Mouse (Mus musculus) intestine, embryonic 16.5 days (tissue): ENCODE results near the gene Pyy. TPM values are rescaled to one million over a fixed set of nuclear protein-coding genes. Genes with fewer than 3 reads are reported as not detected.

ENCODE experiments used
- ATAC-seq: fragments of 200-750 bp; cut with Nextera tagmentation; 2 replicates; pipeline ENCODE4 v1.8.0; 2017; ENCODE audit warnings: moderate TSS enrichment, moderate library complexity
- H3K27ac ChIP-seq: fragments of 300-500 bp; sonication (generic); 2 replicates; pipeline ENCODE4 v1.5.1; 2014; ENCODE audit warnings: mild to moderate bottlenecking, low read length
- H3K27me3 ChIP-seq: fragments of 300-500 bp; sonication (generic); replicated peaks from 2 replicates; pipeline ENCODE4 v1.6.1; 2014; ENCODE audit warnings: low read length, control low read depth, mixed read lengths; ENCODE audit not compliant: control insufficient read depth, insufficient read depth
- H3K36me3 ChIP-seq: fragments of 300-500 bp; sonication (generic); 2 replicates; pipeline ENCODE4 v1.6.1; 2014; ENCODE audit warnings: low read length, control low read depth; ENCODE audit not compliant: control insufficient read depth, insufficient read depth
- H3K4me1 ChIP-seq: fragments of 300-500 bp; sonication (generic); 2 replicates; pipeline ENCODE4 v1.6.1; 2014; ENCODE audit warnings: low read length, control low read depth, mixed read lengths; ENCODE audit not compliant: control insufficient read depth, insufficient read depth
- H3K4me2 ChIP-seq: fragments of 300-500 bp; sonication (generic); 2 replicates; pipeline ENCODE4 v1.6.1; 2014; ENCODE audit warnings: low read depth, low read length, control low read depth
- H3K4me3 ChIP-seq: fragments of 300-500 bp; sonication (generic); 2 replicates; pipeline ENCODE4 v1.5.1; 2014; ENCODE audit warnings: mild to moderate bottlenecking, low read length
- H3K9ac ChIP-seq: fragments of 300-500 bp; sonication (generic); 2 replicates; pipeline ENCODE4 v1.6.1; 2014; ENCODE audit warnings: low read depth, low read length
- H3K9me3 ChIP-seq: fragments of 300-500 bp; sonication (generic); 2 replicates; pipeline ENCODE4 v1.6.1; 2016; ENCODE audit warnings: low read length, control low read depth; ENCODE audit not compliant: control insufficient read depth
- WGBS: fragments of 180-500 bp; shearing (Covaris S2); extraction: QIAGEN DNeasy Blood & Tissue Kit; methylation state at CpG from one replicate; pipeline ENCODE4 v1.1.7; 2014; 5-methylcytosine and 5-hydroxymethylcytosine counted together
- polyA plus RNA-seq: library from polyadenylated mRNA; unstranded; fragments of >200 nt; fragmentation: Nextera tagmentation; extraction: Ambion mirVana; gene quantifications from 2 replicates; pipeline ENCODE4 v1.2.1, GENCODE M21; 2015

Gene Pyy
- polyA plus RNA-seq, 1 experiment from 2014 or later: 62.9 TPM

DNA sequence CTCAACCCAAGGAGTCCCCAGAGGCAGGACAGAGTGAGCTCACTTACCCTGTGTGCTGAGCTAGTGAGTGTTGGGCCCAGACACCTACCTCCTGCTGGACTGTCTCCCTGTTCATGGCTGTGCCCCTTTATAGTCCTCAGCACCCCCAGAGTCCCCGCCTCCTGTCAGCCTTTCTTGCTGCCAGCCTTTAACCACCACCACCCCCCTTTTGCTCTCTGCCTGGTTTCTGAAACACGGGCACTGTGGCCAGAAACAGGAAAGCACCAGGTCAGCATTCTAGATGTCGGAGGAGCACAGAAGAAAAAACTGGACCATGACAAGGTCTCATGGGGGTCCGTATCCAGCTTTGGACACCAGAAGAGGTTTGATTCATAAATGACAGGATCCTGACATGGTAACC lies 6.4 kb downstream of the Pyy start, which contains the start of gene Ppy:
Gene Ppy (minus strand): TSS at position 101 of the 400 bp plus-strand sequence.
- H3K27me3 ChIP-seq: peaks cover 20% of the 10 kb centered on the region
- no peak within 1 kb of the TSS for H3K4me3 ChIP-seq
- H3K9ac ChIP-seq: no peak within 1 kb of the TSS
- H3K9me3 ChIP-seq: no peaks in the 10 kb centered on the region
- H3K27ac ChIP-seq: no peak within 1 kb of the TSS
- 0 out of 2 replicates have a peak, but pooled peaks cover 8% of the 10 kb centered on the region for H3K4me1 ChIP-seq
- 79% methylated on average over 4 of the region's 4 CpGs for whole genome bisulfite sequencing
- ATAC-seq: no peak
- no peaks in the 10 kb centered on the region for H3K36me3 ChIP-seq
- no peak within 1 kb of the TSS for H3K4me2 ChIP-seq

DNA sequence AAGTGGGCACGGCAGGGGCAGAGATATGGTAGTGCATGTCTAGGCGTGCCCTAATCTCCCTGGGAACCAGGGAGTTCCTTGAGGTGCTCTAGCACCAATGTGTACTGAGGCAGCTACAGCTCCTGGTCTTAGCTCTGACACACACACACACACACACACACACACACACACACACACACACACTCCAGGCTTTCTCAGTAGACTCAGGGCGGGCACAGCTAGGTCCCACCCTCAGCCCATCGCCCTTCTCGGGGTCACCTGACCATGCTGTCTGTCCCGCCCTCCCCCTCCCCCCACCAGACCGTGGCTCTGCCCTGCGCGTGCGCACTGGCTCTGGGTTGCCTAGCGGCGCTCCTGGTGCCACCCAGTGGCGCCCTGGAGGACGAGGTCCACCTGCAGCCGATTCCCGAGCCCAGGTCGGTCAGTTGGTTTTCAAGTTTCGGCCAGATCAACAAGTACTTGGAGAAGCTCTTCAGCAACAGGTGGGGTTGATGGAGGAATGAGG lies 10.7 kb downstream of the Pyy start:
- WGBS: 2% methylated on average over 18 of the region's 18 CpGs
- no peaks in the 10 kb centered on the region for H3K27me3 ChIP-seq
- H3K9ac ChIP-seq: peak overlapping the region; percentile 35; the same call in 1 of the 2 replicates
- ATAC-seq: peak; percentile 90
- H3K27ac ChIP-seq: no peak overlapping the region
- H3K9me3 ChIP-seq: no peaks in the 10 kb centered on the region
- H3K4me3 ChIP-seq: peak overlapping the region; percentile 23
- peak overlapping the region; percentile 52 for H3K4me2 ChIP-seq
- no peaks in the 10 kb centered on the region for H3K36me3 ChIP-seq
- H3K4me1 ChIP-seq: 0 out of 2 replicates have a peak, but pooled peaks cover 8% of the 10 kb centered on the region

DNA sequence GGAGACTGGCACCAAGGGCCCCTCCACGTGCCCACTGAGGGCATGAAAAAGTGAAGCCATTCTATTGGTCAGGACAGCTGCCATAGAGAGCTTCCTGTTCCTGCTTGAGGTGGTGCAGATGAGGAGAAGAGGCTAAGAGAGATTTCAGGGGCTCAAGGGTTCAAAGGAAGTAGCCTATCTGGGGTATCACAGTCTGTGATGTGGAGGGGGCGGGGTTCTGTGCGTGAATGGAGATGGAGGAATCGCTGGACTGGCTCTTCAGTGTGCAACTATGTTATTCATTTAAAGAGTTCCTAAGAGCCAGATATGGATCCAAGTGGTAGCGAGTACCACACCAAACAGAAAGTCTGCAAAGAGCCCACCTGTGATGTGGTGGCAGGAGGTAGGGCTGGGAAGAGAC lies 11.2 kb downstream of the Pyy start:
- ATAC-seq: peak; percentile 12

DNA sequence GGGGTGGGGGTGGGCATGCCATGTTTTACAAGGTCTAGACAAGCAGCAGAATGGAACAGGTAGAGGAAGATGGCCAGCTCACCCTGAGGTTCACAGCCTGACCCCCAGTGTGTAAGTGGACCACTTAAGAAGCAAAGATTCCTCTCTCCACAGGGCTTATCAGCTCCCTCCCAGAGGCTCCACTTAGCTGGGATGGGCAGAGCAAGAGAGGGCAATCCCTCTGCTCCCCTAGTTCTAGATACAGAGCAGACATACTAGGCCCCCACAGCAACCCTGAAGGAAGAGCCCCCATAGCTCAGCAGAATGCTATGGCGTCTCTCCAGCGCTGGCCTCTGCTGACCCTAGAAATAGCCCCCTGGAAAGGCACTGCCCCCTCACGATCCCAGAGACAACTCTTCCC lies 12.0 kb downstream of the Pyy start:
- Histone ChIP-seq H3K9ac (no peak overlapping the region), H3K27ac (no peak overlapping the region), H3K4me3 (no peak overlapping the region), H3K36me3 (no peaks in the 10 kb centered on the region), H3K9me3 (no peaks in the 10 kb centered on the region), H3K4me1 (0 out of 2 replicates have a peak, but pooled peaks cover 8% of the 10 kb centered on the region), H3K27me3 (no peaks in the 10 kb centered on the region), H3K4me2 (no peak overlapping the region)
- ATAC-seq: no peak
- WGBS: 75% methylated on average over 3 of the region's 3 CpGs

More for the DNA sequence above, 11.2 kb downstream of the Pyy start:
- Histone ChIP-seq H3K36me3 (no peaks in the 10 kb centered on the region), H3K9me3 (no peaks in the 10 kb centered on the region), H3K27ac (no peak overlapping the region), H3K4me3 (no peak overlapping the region; the same call in 1 of the 2 replicates), H3K27me3 (no peaks in the 10 kb centered on the region), H3K9ac (no peak overlapping the region), H3K4me1 (0 out of 2 replicates have a peak, but pooled peaks cover 8% of the 10 kb centered on the region), H3K4me2 (peak overlapping the region; percentile 52)
- 61% methylated on average over 5 of the region's 5 CpGs for WGBS

DNA sequence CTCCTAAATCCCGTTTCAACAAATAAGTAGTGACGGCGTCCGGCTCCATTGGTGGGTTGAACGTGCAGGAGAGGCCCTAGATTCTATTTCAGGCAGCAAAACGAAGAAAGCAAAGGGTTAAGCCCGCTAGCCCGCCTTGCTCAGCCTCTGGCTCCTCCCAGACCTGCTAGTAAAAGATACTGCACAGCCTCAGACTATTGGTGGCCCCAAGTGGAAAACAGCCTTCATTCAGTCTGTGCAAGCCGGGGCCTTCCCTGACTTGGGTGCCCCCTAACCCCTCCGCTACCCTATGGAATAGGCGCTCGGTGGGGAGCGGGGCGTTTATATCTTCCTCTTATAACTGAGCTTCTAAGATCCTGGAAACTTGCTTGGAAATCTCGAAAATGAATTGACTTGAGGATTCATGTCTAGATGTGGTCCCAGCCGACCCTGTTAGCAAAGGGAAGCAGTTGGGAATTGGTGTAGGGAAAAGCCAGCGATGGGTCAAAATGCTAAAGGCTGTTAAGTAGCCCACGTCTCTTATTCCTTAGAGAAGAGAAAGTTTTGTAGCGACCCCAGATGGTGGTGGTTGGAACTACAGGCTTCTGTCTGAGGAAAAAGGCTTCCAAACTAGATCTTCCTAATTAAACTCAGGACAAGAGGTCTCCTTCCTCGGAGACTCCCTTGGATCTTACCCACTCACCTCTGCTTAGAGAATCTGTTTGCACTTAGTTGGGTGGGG lies 18.4 kb downstream of the Pyy start:
- peak; percentile 75 for ATAC-seq

DNA sequence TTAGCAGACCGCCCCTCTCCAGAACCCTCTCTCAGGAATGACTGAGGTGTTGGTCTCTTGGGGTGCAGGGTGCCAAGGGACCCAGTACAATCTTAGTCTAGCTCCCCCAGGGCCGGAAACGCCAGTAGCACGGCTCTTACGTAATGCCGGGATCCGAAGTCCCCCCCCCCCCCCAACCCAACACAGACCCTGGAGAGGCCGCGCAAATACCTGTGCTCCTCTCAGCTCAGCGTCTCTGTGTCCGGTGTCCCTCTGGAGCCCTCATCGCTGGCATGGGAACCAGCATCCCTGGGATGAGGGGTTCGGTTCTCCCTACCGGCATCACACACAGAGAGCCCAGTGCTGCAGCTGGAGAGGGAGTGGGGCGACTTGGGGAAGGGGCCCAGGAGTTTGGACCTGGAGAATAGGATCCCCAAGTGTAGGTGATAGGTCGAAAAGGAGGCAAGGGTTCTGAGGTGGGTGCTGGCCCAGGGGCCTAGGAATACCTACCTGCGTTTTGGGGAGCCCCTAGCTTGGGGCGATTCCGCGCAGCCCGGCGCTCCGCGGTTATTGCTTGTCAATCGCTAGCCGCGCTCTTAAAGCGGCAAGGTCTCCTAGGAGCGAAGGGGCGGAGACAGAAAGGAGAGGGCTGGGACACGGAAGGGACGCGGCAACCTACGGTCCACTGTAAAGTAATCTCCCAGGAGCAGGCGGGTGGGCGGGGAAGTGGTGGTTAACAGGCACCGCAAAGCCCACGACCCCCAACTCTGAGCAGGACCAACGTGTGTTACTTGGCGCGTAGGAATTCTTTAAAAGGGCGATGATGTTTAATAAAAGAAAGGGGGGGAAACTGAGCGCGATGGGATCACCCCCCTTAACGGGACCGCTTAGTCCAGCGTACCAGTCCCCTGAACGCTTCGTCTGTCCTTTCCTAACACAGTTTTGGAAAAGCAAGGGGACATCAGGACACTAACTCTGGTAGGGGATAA lies 19.4 kb downstream of the Pyy start, which contains the start of gene Mpp2:
Gene Mpp2 (minus strand): TSS at position 585 of the 968 bp plus-strand sequence.
- H3K36me3 ChIP-seq: no peaks in the 10 kb centered on the region
- H3K4me1 ChIP-seq: peaks cover 9% of the 10 kb centered on the region; the same call in 1 of the 2 replicates
- H3K4me2 ChIP-seq: peak within 1 kb of the TSS; percentile 94
- no peaks in the 10 kb centered on the region for H3K27me3 ChIP-seq
- no peaks in the 10 kb centered on the region for H3K9me3 ChIP-seq
- peak within 1 kb of the TSS; percentile 69 for H3K9ac ChIP-seq
- H3K27ac ChIP-seq: peak within 1 kb of the TSS; percentile 63
- peak; percentile 73 for ATAC-seq
- under 1% methylated on average over 43 of the region's 49 CpGs for WGBS
- H3K4me3 ChIP-seq: peak within 1 kb of the TSS; percentile 66

More for the DNA sequence above, 18.4 kb downstream of the Pyy start:
- H3K4me3 ChIP-seq: peak overlapping the region; percentile 66
- H3K4me2 ChIP-seq: peak overlapping the region; percentile 94
- H3K27ac ChIP-seq: peak overlapping the region; percentile 31
- no peaks in the 10 kb centered on the region for H3K9me3 ChIP-seq
- peaks cover 9% of the 10 kb centered on the region; the same call in 1 of the 2 replicates for H3K4me1 ChIP-seq
- H3K27me3 ChIP-seq: no peaks in the 10 kb centered on the region
- H3K9ac ChIP-seq: peak overlapping the region; percentile 69
- WGBS: 2% methylated on average over 20 of the region's 20 CpGs
- no peaks in the 10 kb centered on the region for H3K36me3 ChIP-seq

DNA sequence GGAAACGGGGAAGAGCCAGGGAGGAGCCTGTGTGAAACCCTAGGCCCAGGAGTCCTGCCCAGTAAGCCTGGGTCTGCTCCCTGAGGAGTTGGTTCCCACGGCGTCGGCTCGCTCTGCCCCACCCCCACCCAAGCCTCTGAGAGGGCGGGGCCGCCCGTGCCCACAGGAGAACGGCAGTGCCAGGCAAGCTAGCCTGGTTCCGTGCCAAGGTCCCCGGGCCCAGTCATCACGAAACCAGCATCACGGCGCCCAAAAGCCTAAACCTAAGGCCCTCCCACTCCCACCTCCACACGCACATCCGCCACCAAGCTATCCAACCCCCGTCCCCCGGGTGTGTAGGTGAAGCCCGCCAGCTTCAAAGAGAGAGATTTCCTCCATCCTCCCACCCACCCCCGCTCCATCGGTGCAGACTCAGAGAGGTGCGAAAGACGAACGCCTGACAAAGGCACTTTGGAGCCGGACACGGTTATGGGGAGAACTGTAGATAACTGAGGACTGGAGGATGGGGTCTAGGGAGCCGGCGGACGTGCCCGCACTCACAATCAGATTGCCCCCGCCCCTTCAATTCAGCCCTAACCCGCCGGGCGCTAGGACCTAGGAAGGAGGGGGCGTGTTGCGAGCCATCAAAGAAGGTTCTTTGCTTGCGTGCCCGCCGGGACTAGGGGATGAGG lies 20.4 kb downstream of the Pyy start:
- H3K9ac ChIP-seq: peak overlapping the region; percentile 69
- no peaks in the 10 kb centered on the region for H3K27me3 ChIP-seq
- peak overlapping the region; percentile 94 for H3K4me2 ChIP-seq
- ATAC-seq: peak; percentile 59
- H3K4me1 ChIP-seq: peaks cover 12% of the 10 kb centered on the region; the same call in 1 of the 2 replicates
- H3K27ac ChIP-seq: peak overlapping the region; percentile 63
- peak overlapping the region; percentile 66 for H3K4me3 ChIP-seq
- no peaks in the 10 kb centered on the region for H3K9me3 ChIP-seq
- under 1% methylated on average over 39 of the region's 39 CpGs for WGBS
- no peaks in the 10 kb centered on the region for H3K36me3 ChIP-seq

DNA sequence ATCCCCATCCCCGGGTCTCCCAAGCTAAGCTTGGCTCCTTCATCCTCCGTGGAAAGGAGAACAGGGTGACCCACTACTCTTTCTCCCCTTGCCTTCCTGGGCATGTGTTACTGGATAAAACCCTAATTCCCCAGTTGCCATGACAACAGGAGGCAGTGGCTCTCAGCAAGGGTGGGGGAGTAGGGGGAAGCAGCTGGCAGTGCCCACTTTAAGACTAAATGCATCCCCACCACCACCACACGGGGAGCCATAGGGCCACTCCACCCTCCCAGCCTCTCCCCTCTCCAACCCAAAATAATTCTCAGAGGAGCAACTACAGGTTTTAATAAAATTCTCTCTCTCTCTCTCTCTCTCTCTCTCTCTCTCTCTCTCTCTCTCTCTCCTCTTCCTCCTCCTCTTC lies 21.3 kb downstream of the Pyy start:
- Histone ChIP-seq H3K4me3 (no peak overlapping the region), H3K36me3 (no peaks in the 10 kb centered on the region), H3K9ac (0 out of 2 replicates have a peak overlapping the region, but pooled peaks have one; percentile 4), H3K4me2 (no peak overlapping the region; the same call in 1 of the 2 replicates), H3K27me3 (no peaks in the 10 kb centered on the region), H3K4me1 (peaks cover 16% of the 10 kb centered on the region), H3K9me3 (no peaks in the 10 kb centered on the region), H3K27ac (no peak overlapping the region)
- ATAC-seq: no peak
- 25% methylated on average over 3 of the region's 3 CpGs for WGBS
